ENCODE assay signal across 8 mouse cellular contexts in genomic region chr19:55940538-55941252, GRCm38 (mm10).
DNase-seq lines count a peak whose midpoint lies in the region; ATAC-seq and TF ChIP-seq lines count a peak whose summit lies in the region.

No protein-coding gene starts in this region.

- no peak overlapping the region for H3K9ac ChIP-seq in hindbrain, postnatal 0 days (replicated peaks; ENCODE audit: low read length)
- peak overlapping the region; percentile 76 for H3K9ac ChIP-seq in liver, embryonic 13.5 days
- no peak overlapping the region for H3K9ac ChIP-seq in lung, postnatal 0 days (replicated peaks; ENCODE audit: low read depth)

- H3K4me3 ChIP-seq in hindbrain, postnatal 0 days (ENCODE audit: low read length): no peak overlapping the region
- H3K4me3 ChIP-seq in liver, embryonic 13.5 days (replicated peaks): peak overlapping the region; percentile 34
- no peak overlapping the region for H3K4me3 ChIP-seq in lung, postnatal 0 days (ENCODE audit: low read depth, low read length)

- H3K4me2 ChIP-seq in hindbrain, postnatal 0 days (ENCODE audit: low read depth, low read length): peak overlapping the region; percentile 18; the same call in 1 of the 2 replicates
- H3K4me2 ChIP-seq in liver, embryonic 13.5 days: peak overlapping the region; percentile 73
- H3K4me2 ChIP-seq in lung, postnatal 0 days (replicated peaks; ENCODE audit: low read depth, low read length): no peak overlapping the region

- H3K27ac ChIP-seq in hindbrain, postnatal 0 days: peak overlapping the region; percentile 52; the same call in 1 of the 2 replicates
- H3K27ac ChIP-seq in liver, embryonic 13.5 days: peak overlapping the region; percentile 100
- no peak overlapping the region for H3K27ac ChIP-seq in lung, postnatal 0 days (ENCODE audit: low read length)

- no peak for TF ChIP-seq CTCF in hindbrain, postnatal 0 days (IDR thresholded peaks at IDR 0.05; ENCODE audit: low read depth)
- TF ChIP-seq CTCF in lung, postnatal 0 days (IDR thresholded peaks at IDR 0.05): no peak

- H3K36me3 ChIP-seq in hindbrain, postnatal 0 days (ENCODE audit: insufficient read depth, low read length): no peaks in the 10 kb centered on the region
- peaks cover 5% of the 10 kb centered on the region; the same call in 1 of the 2 replicates for H3K36me3 ChIP-seq in liver, embryonic 13.5 days
- H3K36me3 ChIP-seq in lung, postnatal 0 days (ENCODE audit: insufficient read depth, low read length): no peaks in the 10 kb centered on the region

- peaks cover 9% of the 10 kb centered on the region; the same call in 1 of the 2 replicates for H3K4me1 ChIP-seq in hindbrain, postnatal 0 days (ENCODE audit: insufficient read depth, low read length)
- H3K4me1 ChIP-seq in liver, embryonic 13.5 days (replicated peaks): peaks cover 71% of the 10 kb centered on the region
- no peaks in the 10 kb centered on the region for H3K4me1 ChIP-seq in lung, postnatal 0 days (ENCODE audit: insufficient read depth, low read depth, low read length)

- no peak for TF ChIP-seq EP300 in lung, postnatal 0 days (IDR thresholded peaks at IDR 0.05)

- 0 out of 2 replicates have a peak, but pooled peaks have one; percentile 58 for ATAC-seq in hindbrain, postnatal 0 days
- no peak for ATAC-seq in liver, embryonic 13.5 days (ENCODE audit: low read depth)
- ATAC-seq in lung, postnatal 0 days: no peak

- no peaks in the 10 kb centered on the region for H3K9me3 ChIP-seq in hindbrain, postnatal 0 days (ENCODE audit: low read length)
- no peaks in the 10 kb centered on the region for H3K9me3 ChIP-seq in liver, embryonic 13.5 days (replicated peaks)
- no peaks in the 10 kb centered on the region for H3K9me3 ChIP-seq in lung, postnatal 0 days (ENCODE audit: low read length)

- DNase-seq in cerebellum, postnatal 14 days: peak; percentile 28 to 32
- no peak for DNase-seq in cerebellum, postnatal 4 days (ENCODE audit: low spot score in 2 of 2)
- DNase-seq in embryo, embryonic 9.5 days (ENCODE audit: extremely low spot score): peak; percentile 33
- DNase-seq in hindbrain, postnatal 0 days (ENCODE audit: low spot score): peak; percentile 61
- DNase-seq in liver, embryonic 13.5 days: no peak
- DNase-seq in spleen, postnatal 10 days (ENCODE audit: low spot score in 2 of 2): no peak
- DNase-seq in adrenal gland, adult 2 months: no peak
- DNase-seq in lung, postnatal 0 days (ENCODE audit: low spot score): no peak

- 20% methylated on average over 11 of the region's 11 CpGs for WGBS in hindbrain, postnatal 0 days
- 50% methylated on average over 11 of the region's 11 CpGs for WGBS in liver, embryonic 13.5 days (ENCODE audit: insufficient replicate concordance)
- 52% methylated on average over 11 of the region's 11 CpGs for WGBS in lung, postnatal 0 days

- H3K27me3 ChIP-seq in hindbrain, postnatal 0 days (ENCODE audit: insufficient read depth, low read length): no peaks in the 10 kb centered on the region
- H3K27me3 ChIP-seq in liver, embryonic 13.5 days: no peaks in the 10 kb centered on the region
- H3K27me3 ChIP-seq in lung, postnatal 0 days (replicated peaks; ENCODE audit: insufficient read depth, low read length): no peaks in the 10 kb centered on the region

Comparison
In these comparisons a context has a peak if more than half of its experiments do, and no peak if none do; other contexts are left out.
1. DNase-seq: peak in cerebellum, postnatal 14 days (2 of 2), embryo, embryonic 9.5 days (single experiment) and hindbrain, postnatal 0 days (single experiment); none in cerebellum, postnatal 4 days (0 of 2), liver, embryonic 13.5 days (single experiment), spleen, postnatal 10 days (0 of 2), adrenal gland, adult 2 months (single experiment) and lung, postnatal 0 days (single experiment).